Mouse (Mus musculus): Measurements from ENCODE around the gene Chn1. TPM values are rescaled to one million over a fixed set of nuclear protein-coding genes. Genes with fewer than 3 reads are reported as not detected.

Gene Chn1
- polyA plus RNA-seq, 2 experiments: 0.34 to 0.70 TPM

DNA sequence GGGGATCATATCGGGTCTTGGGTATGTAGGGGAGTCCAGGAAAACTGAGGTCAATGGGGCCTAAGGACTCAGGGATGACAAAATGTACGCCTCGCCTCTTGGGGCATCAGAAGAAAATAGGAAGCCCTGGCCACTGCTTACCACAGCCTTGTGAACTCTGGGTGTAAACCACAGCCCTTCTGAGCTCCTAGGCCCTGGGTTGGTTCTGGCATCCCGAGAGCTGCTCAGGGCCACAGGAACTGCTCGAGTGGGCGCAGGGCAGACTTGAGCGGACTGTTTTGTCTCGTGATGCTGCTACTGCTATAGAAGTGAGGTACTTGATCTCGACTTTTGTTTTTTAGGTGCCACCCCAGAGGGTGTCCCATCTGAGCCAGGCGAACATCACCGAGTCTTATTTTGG lies 177.4 kb downstream of the Chn1 start:
- TF ChIP-seq EP300 (IDR thresholded peaks at IDR 0.05; ENCODE audit: low read depth) (no peak), CTCF (IDR thresholded peaks at IDR 0.05; ENCODE audit: low read depth) (no peak)
- Histone ChIP-seq H3K9ac (replicated peaks) (no peak overlapping the region), H3K9me3 (ENCODE audit: control insufficient read depth, low read length) (no peaks in the 10 kb centered on the region), H3K4me1 (replicated peaks; ENCODE audit: control insufficient read depth in 2 of 2, insufficient read depth in 2 of 2, low read length in 1 of 2) (no peaks in the 10 kb centered on the region), H3K36me3 (replicated peaks; ENCODE audit: control insufficient read depth, insufficient read depth, low read depth) (no peaks in the 10 kb centered on the region), H3K27ac (no peak overlapping the region), H3K4me2 (ENCODE audit: low read depth) (no peak overlapping the region), H3K27me3 (ENCODE audit: control insufficient read depth, insufficient read depth, low read length) (no peaks in the 10 kb centered on the region), H3K4me3 (ENCODE audit: insufficient read depth in 1 of 2, low read depth in 2 of 2, low read length in 2 of 2) (no peak overlapping the region)
- 61% methylated on average over 11 of the region's 11 CpGs for WGBS (ENCODE audit: insufficient replicate concordance)
- ATAC-seq (ENCODE audit: insufficient read depth): no peak
- DNase-seq (ENCODE audit: low read depth in 3 of 3, low spot score in 3 of 3): no peak

GRCm38 (mm10) chr2:73596786-73597185 lies 178.4 kb downstream of the Chn1 start:
- no peak overlapping the region for H3K27ac ChIP-seq
- ATAC-seq (ENCODE audit: insufficient read depth): no peak
- no peaks in the 10 kb centered on the region for H3K36me3 ChIP-seq (replicated peaks; ENCODE audit: control insufficient read depth, insufficient read depth, low read depth)
- no peak for DNase-seq (ENCODE audit: low read depth in 3 of 3, low spot score in 3 of 3)
- H3K9ac ChIP-seq (replicated peaks): no peak overlapping the region
- no peak overlapping the region for H3K4me3 ChIP-seq (ENCODE audit: insufficient read depth in 1 of 2, low read depth in 2 of 2, low read length in 2 of 2)
- 0 out of 2 replicates have a peak overlapping the region, but pooled peaks have one; percentile 8 for H3K4me2 ChIP-seq (ENCODE audit: low read depth)
- WGBS (ENCODE audit: insufficient replicate concordance): 17% methylated on average over 9 of the region's 9 CpGs
- no peaks in the 10 kb centered on the region; a peak in 1 of 4 replicates for H3K4me1 ChIP-seq (replicated peaks; ENCODE audit: control insufficient read depth in 2 of 2, insufficient read depth in 2 of 2, low read length in 1 of 2)
- no peaks in the 10 kb centered on the region for H3K27me3 ChIP-seq (ENCODE audit: control insufficient read depth, insufficient read depth, low read length)
- no peak for TF ChIP-seq CTCF (IDR thresholded peaks at IDR 0.05; ENCODE audit: low read depth)
- no peak for TF ChIP-seq EP300 (IDR thresholded peaks at IDR 0.05; ENCODE audit: low read depth)
- no peaks in the 10 kb centered on the region for H3K9me3 ChIP-seq (ENCODE audit: control insufficient read depth, low read length)

- ATAC-seq (ENCODE audit: insufficient read depth) (no peak), DNase-seq (ENCODE audit: low read depth in 3 of 3, low spot score in 3 of 3) (no peak)
- Histone ChIP-seq H3K9ac (replicated peaks) (no peak overlapping the region), H3K4me2 (ENCODE audit: low read depth) (0 out of 2 replicates have a peak overlapping the region, but pooled peaks have one; percentile 8), H3K27me3 (ENCODE audit: control insufficient read depth, insufficient read depth, low read length) (no peaks in the 10 kb centered on the region), H3K9me3 (ENCODE audit: control insufficient read depth, low read length) (no peaks in the 10 kb centered on the region), H3K36me3 (replicated peaks; ENCODE audit: control insufficient read depth, insufficient read depth, low read depth) (no peaks in the 10 kb centered on the region), H3K27ac (no peak overlapping the region), H3K4me3 (ENCODE audit: insufficient read depth in 1 of 2, low read depth in 2 of 2, low read length in 2 of 2) (no peak overlapping the region), H3K4me1 (replicated peaks; ENCODE audit: control insufficient read depth in 2 of 2, insufficient read depth in 2 of 2, low read length in 1 of 2) (no peaks in the 10 kb centered on the region; a peak in 1 of 4 replicates)
- WGBS (ENCODE audit: insufficient replicate concordance): 51% methylated on average over 5 of the region's 5 CpGs
- no peak for TF ChIP-seq EP300 (IDR thresholded peaks at IDR 0.05; ENCODE audit: low read depth)
- TF ChIP-seq CTCF (IDR thresholded peaks at IDR 0.05; ENCODE audit: low read depth): no peak
Observed at GRCm38 (mm10) chr2:73596326-73596725, 178.8 kb downstream of the Chn1 start.

DNA sequence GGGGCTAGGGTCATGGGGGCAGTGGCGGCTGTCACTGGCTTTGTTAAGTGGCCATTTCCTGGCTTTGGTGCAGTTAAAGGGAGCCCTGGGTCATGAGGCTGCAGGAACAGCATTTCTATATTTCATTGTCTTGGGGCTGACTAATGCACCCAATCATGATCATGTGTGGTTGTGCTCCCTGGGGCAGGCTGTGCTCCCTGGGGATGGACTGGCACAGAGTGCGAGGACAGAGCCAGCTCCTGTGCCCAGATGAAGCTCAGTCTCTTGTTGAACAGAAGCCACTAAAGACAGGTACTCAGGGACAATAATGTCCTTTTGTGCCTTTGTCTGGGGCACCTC lies 182.1 kb downstream of the Chn1 start:
- DNase-seq (ENCODE audit: low read depth in 3 of 3, low spot score in 3 of 3) (no peak), ATAC-seq (ENCODE audit: insufficient read depth) (no peak)
- no peaks in the 10 kb centered on the region; a peak in 1 of 4 replicates for H3K4me1 ChIP-seq (replicated peaks; ENCODE audit: control insufficient read depth in 2 of 2, insufficient read depth in 2 of 2, low read length in 1 of 2)
- H3K4me3 ChIP-seq (ENCODE audit: insufficient read depth in 1 of 2, low read depth in 2 of 2, low read length in 2 of 2): no peak overlapping the region
- H3K36me3 ChIP-seq (replicated peaks; ENCODE audit: control insufficient read depth, insufficient read depth, low read depth): no peaks in the 10 kb centered on the region
- TF ChIP-seq EP300 (IDR thresholded peaks at IDR 0.05; ENCODE audit: low read depth): no peak
- H3K9ac ChIP-seq (replicated peaks): no peak overlapping the region
- WGBS (ENCODE audit: insufficient replicate concordance): 47% methylated on average over 2 of the region's 2 CpGs
- no peak overlapping the region for H3K27ac ChIP-seq
- H3K4me2 ChIP-seq (ENCODE audit: low read depth): no peak overlapping the region
- no peaks in the 10 kb centered on the region for H3K9me3 ChIP-seq (ENCODE audit: control insufficient read depth, low read length)
- H3K27me3 ChIP-seq (ENCODE audit: control insufficient read depth, insufficient read depth, low read length): no peaks in the 10 kb centered on the region

GRCm38 (mm10) chr2:73592231-73593100 lies 182.7 kb downstream of the Chn1 start:
- ATAC-seq (ENCODE audit: insufficient read depth) (no peak), DNase-seq (ENCODE audit: low read depth in 3 of 3, low spot score in 3 of 3) (no peak)
- H3K9me3 ChIP-seq (ENCODE audit: control insufficient read depth, low read length): no peaks in the 10 kb centered on the region
- TF ChIP-seq CTCF (IDR thresholded peaks at IDR 0.05; ENCODE audit: low read depth): no peak
- TF ChIP-seq EP300 (IDR thresholded peaks at IDR 0.05; ENCODE audit: low read depth): no peak
- no peak overlapping the region for H3K4me3 ChIP-seq (ENCODE audit: insufficient read depth in 1 of 2, low read depth in 2 of 2, low read length in 2 of 2)
- WGBS (ENCODE audit: insufficient replicate concordance): 41% methylated on average over 14 of the region's 14 CpGs
- no peaks in the 10 kb centered on the region; a peak in 1 of 4 replicates for H3K4me1 ChIP-seq (replicated peaks; ENCODE audit: control insufficient read depth in 2 of 2, insufficient read depth in 2 of 2, low read length in 1 of 2)
- no peak overlapping the region for H3K4me2 ChIP-seq (ENCODE audit: low read depth)
- H3K9ac ChIP-seq (replicated peaks): no peak overlapping the region
- H3K36me3 ChIP-seq (replicated peaks; ENCODE audit: control insufficient read depth, insufficient read depth, low read depth): no peaks in the 10 kb centered on the region
- H3K27me3 ChIP-seq (ENCODE audit: control insufficient read depth, insufficient read depth, low read length): no peaks in the 10 kb centered on the region
- H3K27ac ChIP-seq: no peak overlapping the region
